Mouse (Mus musculus) kidney, embryonic 14.5 days (tissue): Measurements from ENCODE around the gene Ngef. TPM values are rescaled to one million over a fixed set of nuclear protein-coding genes. Genes with fewer than 3 reads are reported as not detected.

Experiments used
- ATAC-seq: fragments of 200-750 bp; cut with Nextera tagmentation; 2 replicates; pipeline ENCODE4 v1.8.0; 2017; ENCODE audit warnings: moderate number of reproducible peaks, mild to moderate bottlenecking, moderate TSS enrichment, moderate library complexity; ENCODE audit not compliant: low FRiP score, low TSS enrichment
- H3K27ac ChIP-seq: fragments of 300-500 bp; sonication (generic); 2 replicates; pipeline ENCODE4 v1.5.1; 2014; ENCODE audit warnings: low read depth, mild to moderate bottlenecking, low read length, moderate library complexity, mixed read lengths
- H3K27me3 ChIP-seq: fragments of 300-500 bp; sonication (generic); 2 replicates; pipeline ENCODE4 v1.6.1; 2014; ENCODE audit warnings: mild to moderate bottlenecking, low read length; ENCODE audit not compliant: control insufficient read depth, insufficient read depth
- H3K36me3 ChIP-seq: fragments of 300-500 bp; sonication (generic); 2 replicates; pipeline ENCODE4 v1.6.1; 2014; ENCODE audit warnings: low read length, mixed read lengths; ENCODE audit not compliant: control insufficient read depth, insufficient read depth
- H3K4me1 ChIP-seq: fragments of 300-500 bp; sonication (generic); 2 replicates; pipeline ENCODE4 v1.6.1; 2014; ENCODE audit warnings: low read length, mixed read lengths; ENCODE audit not compliant: control insufficient read depth, insufficient read depth
- H3K4me2 ChIP-seq: fragments of 300-500 bp; sonication (generic); replicated peaks from 2 replicates; pipeline ENCODE4 v1.6.1; 2014; ENCODE audit warnings: low read depth, mild to moderate bottlenecking, low read length
- H3K4me3 ChIP-seq: fragments of 300-500 bp; sonication (generic); 2 replicates; pipeline ENCODE4 v1.5.1; 2014; ENCODE audit warnings: mild to moderate bottlenecking, low read length
- H3K9ac ChIP-seq: fragments of 300-500 bp; sonication (generic); 2 replicates; pipeline ENCODE4 v1.6.1; 2014; ENCODE audit warnings: low read depth, mild to moderate bottlenecking, low read length, moderate library complexity
- H3K9me3 ChIP-seq: fragments of 300-500 bp; sonication (generic); 2 replicates; pipeline ENCODE4 v1.6.1; 2016; ENCODE audit warnings: low read length; ENCODE audit not compliant: control insufficient read depth
- WGBS: fragments of 180-500 bp; shearing (Covaris S2); extraction: QIAGEN DNeasy Blood & Tissue Kit; methylation state at CpG from one replicate; pipeline ENCODE4 v1.1.7; 2014; 5-methylcytosine and 5-hydroxymethylcytosine counted together
- polyA plus RNA-seq: library from polyadenylated mRNA; unstranded; fragments of >200 nt; fragmentation: Nextera tagmentation; extraction: Ambion mirVana; gene quantifications from 2 replicates; pipeline ENCODE4 v1.2.1, GENCODE M21; 2014

The Ngef gene
- polyA plus RNA-seq, 1 experiment from 2014 or later: 1.5 TPM

GRCm38 (mm10) chr1:87605296-87605695 is 31.6 kb upstream of the Ngef start:
- Histone ChIP-seq H3K27ac (no peak overlapping the region), H3K4me3 (no peak overlapping the region), H3K9me3 (no peaks in the 10 kb centered on the region), H3K4me2 (no peak overlapping the region), H3K27me3 (no peaks in the 10 kb centered on the region), H3K36me3 (no peaks in the 10 kb centered on the region), H3K9ac (no peak overlapping the region), H3K4me1 (no peaks in the 10 kb centered on the region)
- ATAC-seq: no peak
- WGBS: 83% methylated on average over 2 of the region's 2 CpGs

- 84% methylated on average over 5 of the region's 5 CpGs for WGBS
- Histone ChIP-seq H3K27me3 (no peaks in the 10 kb centered on the region), H3K4me3 (no peak overlapping the region), H3K4me1 (no peaks in the 10 kb centered on the region), H3K27ac (no peak overlapping the region), H3K9ac (no peak overlapping the region), H3K9me3 (no peaks in the 10 kb centered on the region), H3K36me3 (no peaks in the 10 kb centered on the region), H3K4me2 (no peak overlapping the region)
- no peak for ATAC-seq
Observed at GRCm38 (mm10) chr1:87603389-87603788, 29.7 kb upstream of the Ngef start.

- H3K4me2 ChIP-seq: no peak overlapping the region
- WGBS: 81% methylated on average over 2 of the region's 2 CpGs
- H3K9ac ChIP-seq: no peak overlapping the region
- ATAC-seq: no peak
- H3K27ac ChIP-seq: no peak overlapping the region
- H3K9me3 ChIP-seq: no peaks in the 10 kb centered on the region
- no peaks in the 10 kb centered on the region for H3K4me1 ChIP-seq
- no peaks in the 10 kb centered on the region for H3K36me3 ChIP-seq
- no peak overlapping the region for H3K4me3 ChIP-seq
- H3K27me3 ChIP-seq: no peaks in the 10 kb centered on the region
Observed at GRCm38 (mm10) chr1:87601801-87602200, 28.1 kb upstream of the Ngef start.

GRCm38 (mm10) chr1:87600533-87600932 is 26.9 kb upstream of the Ngef start:
- Histone ChIP-seq H3K9ac (no peak overlapping the region), H3K4me2 (no peak overlapping the region), H3K9me3 (no peaks in the 10 kb centered on the region), H3K27ac (no peak overlapping the region), H3K4me1 (no peaks in the 10 kb centered on the region), H3K36me3 (no peaks in the 10 kb centered on the region), H3K27me3 (no peaks in the 10 kb centered on the region), H3K4me3 (no peak overlapping the region)
- WGBS: 81% methylated on average over 7 of the region's 7 CpGs
- no peak for ATAC-seq

GRCm38 (mm10) chr1:87594671-87595070 is 21.0 kb upstream of the Ngef start:
- no peak overlapping the region for H3K4me2 ChIP-seq
- ATAC-seq: no peak
- H3K4me3 ChIP-seq: no peak overlapping the region
- H3K9me3 ChIP-seq: no peaks in the 10 kb centered on the region
- H3K4me1 ChIP-seq: no peaks in the 10 kb centered on the region
- no peaks in the 10 kb centered on the region for H3K36me3 ChIP-seq
- H3K27ac ChIP-seq: no peak overlapping the region
- WGBS: 87% methylated on average over 10 of the region's 10 CpGs
- H3K27me3 ChIP-seq: no peaks in the 10 kb centered on the region
- no peak overlapping the region for H3K9ac ChIP-seq

GRCm38 (mm10) chr1:87594261-87594660 is 20.6 kb upstream of the Ngef start:
- no peak for ATAC-seq
- Histone ChIP-seq H3K4me1 (no peaks in the 10 kb centered on the region), H3K27ac (no peak overlapping the region), H3K9me3 (no peaks in the 10 kb centered on the region), H3K9ac (no peak overlapping the region), H3K4me3 (no peak overlapping the region), H3K4me2 (no peak overlapping the region), H3K27me3 (no peaks in the 10 kb centered on the region), H3K36me3 (no peaks in the 10 kb centered on the region)
- WGBS: 70% methylated on average over 3 of the region's 3 CpGs

GRCm38 (mm10) chr1:87589980-87590379 is 16.3 kb upstream of the Ngef start:
- ATAC-seq: no peak
- Histone ChIP-seq H3K9ac (no peak overlapping the region), H3K27ac (no peak overlapping the region), H3K4me1 (no peaks in the 10 kb centered on the region), H3K4me2 (no peak overlapping the region), H3K36me3 (no peaks in the 10 kb centered on the region), H3K27me3 (no peaks in the 10 kb centered on the region), H3K9me3 (no peaks in the 10 kb centered on the region), H3K4me3 (no peak overlapping the region)
- WGBS: 82% methylated on average over 8 of the region's 8 CpGs

GRCm38 (mm10) chr1:87589162-87589561 is 15.5 kb upstream of the Ngef start:
- Histone ChIP-seq H3K4me2 (no peak overlapping the region), H3K9ac (no peak overlapping the region), H3K4me3 (no peak overlapping the region), H3K4me1 (no peaks in the 10 kb centered on the region), H3K36me3 (no peaks in the 10 kb centered on the region), H3K27me3 (no peaks in the 10 kb centered on the region), H3K27ac (no peak overlapping the region), H3K9me3 (no peaks in the 10 kb centered on the region)
- ATAC-seq: no peak
- 87% methylated on average over 7 of the region's 7 CpGs for WGBS

- no peak overlapping the region for H3K4me2 ChIP-seq
- H3K27me3 ChIP-seq: no peaks in the 10 kb centered on the region
- no peak overlapping the region for H3K9ac ChIP-seq
- no peaks in the 10 kb centered on the region for H3K4me1 ChIP-seq
- no peaks in the 10 kb centered on the region for H3K9me3 ChIP-seq
- no peak overlapping the region for H3K4me3 ChIP-seq
- 5% methylated on average over 3 of the region's 3 CpGs for WGBS
- H3K27ac ChIP-seq: no peak overlapping the region
- no peaks in the 10 kb centered on the region for H3K36me3 ChIP-seq
- ATAC-seq: no peak
Observed at GRCm38 (mm10) chr1:87580824-87581223, 7.2 kb upstream of the Ngef start.

- Histone ChIP-seq H3K27me3 (no peaks in the 10 kb centered on the region), H3K9ac (no peak overlapping the region), H3K36me3 (no peaks in the 10 kb centered on the region), H3K27ac (no peak overlapping the region), H3K4me2 (no peak overlapping the region), H3K9me3 (no peaks in the 10 kb centered on the region), H3K4me3 (no peak overlapping the region), H3K4me1 (peaks cover 4% of the 10 kb centered on the region; the same call in 1 of the 2 replicates)
- no peak for ATAC-seq
- WGBS: 92% methylated on average over 6 of the region's 6 CpGs
Observed at GRCm38 (mm10) chr1:87578965-87579364, 5.3 kb upstream of the Ngef start.
